Comparison of ENCODE assay signal across 9 mouse cellular contexts in genomic region chr5:128976266-128976665, GRCm38 (mm10). TPM values are rescaled to one million over a fixed set of nuclear protein-coding genes. Genes with fewer than 3 reads are reported as not detected.
DNase-seq lines count a peak whose midpoint lies in the region; ATAC-seq and TF ChIP-seq lines count a peak whose summit lies in the region.
"Had no signal": no experiment of that assay in that cellular context is flagged by ENCODE, and none has a peak within 500 bp of the region (broad histone marks: within the 10 kb centered on the region; RNA-seq: fewer than 3 reads in every experiment).

No protein-coding gene starts in this region.

- intact Hi-C loops in left cerebral cortex, adult 2 months (cut with DNase I) = no loop called here

- no peaks in the 10 kb centered on the region for H3K9me3 ChIP-seq in limb, embryonic 11.5 days (ENCODE audit: control insufficient read depth, low read length)
- H3K9me3 ChIP-seq in stomach, postnatal 0 days (ENCODE audit: control insufficient read depth, low read length) = no peaks in the 10 kb centered on the region

- H3K9ac ChIP-seq in limb, embryonic 11.5 days (ENCODE audit: low read length) = no peak overlapping the region
- H3K9ac ChIP-seq in stomach, postnatal 0 days (ENCODE audit: low read length) = no peak overlapping the region

- no peak for DNase-seq in left cerebral cortex, adult 2 months (ENCODE audit: extremely low spot score in 1 of 2, low spot score in 2 of 2)
- DNase-seq in left cerebral cortex, adult 11 months (ENCODE audit: low spot score) = no peak
- DNase-seq in NIH3T3 (ENCODE audit: low read depth) = peak; percentile 15
- peak; percentile 71 for DNase-seq in limb, embryonic 11.5 days (ENCODE audit: low spot score)
- peak; percentile 46 for DNase-seq in stomach, postnatal 0 days (ENCODE audit: low spot score)
- DNase-seq in c-Kit-positive CD71-positive TER-119-positive erythroid progenitor cells, embryonic 14.5 days (ENCODE audit: low spot score) = no peak

- TF ChIP-seq EP300 in stomach, postnatal 0 days (optimal IDR thresholded peaks at IDR 0.05) = no peak

- TF ChIP-seq CTCF in left cerebral cortex, adult 2 months (IDR thresholded peaks at IDR 0.05) = peak; percentile 55
- TF ChIP-seq CTCF in cortical plate, adult 2 months (IDR thresholded peaks at IDR 0.05; ENCODE audit: extremely low read depth, insufficient read depth, low read length) = peak; percentile 51
- peak; percentile 65 for TF ChIP-seq CTCF in stomach, postnatal 0 days (IDR thresholded peaks at IDR 0.05; ENCODE audit: low read depth)

- TF ChIP-seq POLR2A in cortical plate, adult 2 months (IDR thresholded peaks at IDR 0.05; ENCODE audit: extremely low read depth, insufficient read depth, low read length) = no peak

- H3K4me2 ChIP-seq in limb, embryonic 11.5 days (ENCODE audit: low read depth, severe bottlenecking) = no peak overlapping the region
- H3K4me2 ChIP-seq in stomach, postnatal 0 days (replicated peaks; ENCODE audit: low read depth) = no peak overlapping the region

- no peaks in the 10 kb centered on the region for H3K27me3 ChIP-seq in limb, embryonic 11.5 days (ENCODE audit: control insufficient read depth, insufficient read depth, low read length)
- no peaks in the 10 kb centered on the region for H3K27me3 ChIP-seq in stomach, postnatal 0 days (ENCODE audit: control insufficient read depth, insufficient read depth, low read length)

- no peaks in the 10 kb centered on the region for H3K4me1 ChIP-seq in cortical plate, adult 2 months (ENCODE audit: control insufficient read depth, insufficient read depth, low read length)
- H3K4me1 ChIP-seq in limb, embryonic 11.5 days (ENCODE audit: control insufficient read depth, insufficient read depth, low read length) = no peaks in the 10 kb centered on the region
- no peaks in the 10 kb centered on the region for H3K4me1 ChIP-seq in stomach, postnatal 0 days (replicated peaks; ENCODE audit: control insufficient read depth, insufficient read depth)

- no peak for ATAC-seq in limb, embryonic 11.5 days (ENCODE audit: insufficient number of reproducible peaks, low FRiP score, low TSS enrichment, low read depth)
- ATAC-seq in stomach, postnatal 0 days (ENCODE audit: low FRiP score, low TSS enrichment) = 0 out of 2 replicates have a peak, but pooled peaks have one; percentile 27

- H3K27ac ChIP-seq in left cerebral cortex, adult 2 months = no peak overlapping the region
- no peak overlapping the region for H3K27ac ChIP-seq in cortical plate, adult 2 months (ENCODE audit: insufficient read depth, low read length)
- no peak overlapping the region for H3K27ac ChIP-seq in limb, embryonic 11.5 days (replicated peaks; ENCODE audit: low read depth, low read length)
- no peak overlapping the region for H3K27ac ChIP-seq in stomach, postnatal 0 days (replicated peaks)
- H3K27ac ChIP-seq: macrophage had no signal

- no peaks in the 10 kb centered on the region for H3K36me3 ChIP-seq in limb, embryonic 11.5 days (ENCODE audit: control insufficient read depth, insufficient read depth, low read length)
- H3K36me3 ChIP-seq in stomach, postnatal 0 days (ENCODE audit: control insufficient read depth, insufficient read depth, low read length) = no peaks in the 10 kb centered on the region

- no peak overlapping the region for H3K4me3 ChIP-seq in left cerebral cortex, adult 2 months
- H3K4me3 ChIP-seq in cortical plate, adult 2 months (ENCODE audit: insufficient read depth, low read length) = no peak overlapping the region
- H3K4me3 ChIP-seq in limb, embryonic 11.5 days (ENCODE audit: low read depth, low read length) = no peak overlapping the region
- H3K4me3 ChIP-seq in stomach, postnatal 0 days (ENCODE audit: low read depth, low read length) = no peak overlapping the region
- H3K4me3 ChIP-seq: erythroblast, embryonic 14.5 days had no signal

- WGBS in limb, embryonic 11.5 days = 28% methylated on average over 4 of the region's 4 CpGs
- 27% methylated on average over 4 of the region's 4 CpGs for WGBS in stomach, postnatal 0 days

RNA-seq across cellular contexts. Expression of gene Rimbp2, which starts 23.0 kb away (rescaled TPM):
- 100 to 1,000 TPM; 142 to 147 TPM for total RNA-seq in left cerebral cortex, adult 2 months (2021)
- 116 and 119 TPM in 2 replicates for polyA plus RNA-seq in cortical plate, adult 2 months (2012; rRNA removed)
- 0.09 and 0.11 TPM in 2 replicates for polyA plus RNA-seq in limb, embryonic 11.5 days (2014; fragmentation: Nextera tagmentation; extraction: Ambion mirVana)
- 0.15 and 0.17 TPM in 2 replicates for polyA plus RNA-seq in stomach, postnatal 0 days (2015; fragmentation: Nextera tagmentation; extraction: Ambion mirVana)
- polyA plus RNA-seq: erythroblast, embryonic 14.5 days; macrophage had no signal

RNA-seq across cellular contexts. Expression of gene Stx2, which starts 32.1 kb away (rescaled TPM):
- total RNA-seq in left cerebral cortex, adult 2 months (2021) = 10 to 100 TPM; 17.8 to 21.8 TPM
- 44.0 and 50.3 TPM in 2 replicates for polyA plus RNA-seq in cortical plate, adult 2 months (2012; rRNA removed)
- polyA plus RNA-seq in limb, embryonic 11.5 days (2014; fragmentation: Nextera tagmentation; extraction: Ambion mirVana) = 27.3 and 31.1 TPM in 2 replicates
- polyA plus RNA-seq in stomach, postnatal 0 days (2015; fragmentation: Nextera tagmentation; extraction: Ambion mirVana) = 10.4 and 10.9 TPM in 2 replicates

RNA-seq across cellular contexts. Expression of gene Ran, which starts 43.6 kb away (rescaled TPM):
- 100 to 1,000 TPM; 152 to 166 TPM for total RNA-seq in left cerebral cortex, adult 2 months (2021)
- 127 and 133 TPM in 2 replicates for polyA plus RNA-seq in cortical plate, adult 2 months (2012; rRNA removed)
- 910 TPM in 2 replicates for polyA plus RNA-seq in limb, embryonic 11.5 days (2014; fragmentation: Nextera tagmentation; extraction: Ambion mirVana)
- 226 and 257 TPM in 2 replicates for polyA plus RNA-seq in stomach, postnatal 0 days (2015; fragmentation: Nextera tagmentation; extraction: Ambion mirVana)

Comparison
In these comparisons a context has a peak if more than half of its experiments do, and no peak if none do; other contexts are left out.
1. DNase-seq: peak in NIH3T3 (single experiment), limb, embryonic 11.5 days (single experiment) and stomach, postnatal 0 days (single experiment); none in left cerebral cortex, adult 2 months (0 of 2), left cerebral cortex, adult 11 months (single experiment) and c-Kit-positive CD71-positive TER-119-positive erythroid progenitor cells, embryonic 14.5 days (single experiment).
2. RNA of gene Rimbp2, which starts 23.0 kb away (polyA plus RNA-seq): 116 to 119 TPM in cortical plate, adult 2 months; 0.15 to 0.17 TPM in stomach, postnatal 0 days and 0.09 to 0.11 TPM in limb, embryonic 11.5 days; every median in the first group is over 10 times any median in the second.
3. Peak in every context shown above with its lines, with median percentiles within 50 percentile points of each other: CTCF ChIP-seq.